ENCODE assay signal across 26 mouse cellular contexts in the genomic region with DNA sequence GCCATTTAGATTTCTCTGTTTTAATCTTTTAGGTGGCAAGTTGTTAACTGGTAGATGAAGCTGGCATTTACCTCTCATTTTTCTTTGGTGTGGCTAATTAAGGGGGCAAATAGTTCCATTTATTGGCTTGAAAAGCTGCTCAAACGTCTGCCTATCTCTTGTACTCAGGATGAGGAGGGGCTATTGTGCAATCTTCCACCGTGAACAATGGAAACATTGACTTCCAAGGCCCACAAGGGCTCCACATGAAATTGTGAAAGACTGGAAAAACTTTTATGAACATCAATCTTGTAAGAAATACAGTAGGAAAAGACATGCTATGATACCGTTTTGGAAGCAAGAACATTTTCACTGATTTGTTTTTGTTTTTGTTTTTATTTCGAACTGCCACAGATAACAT.
DNase-seq lines count a peak whose midpoint lies in the region; ATAC-seq and TF ChIP-seq lines count a peak whose summit lies in the region.
"Had no signal": no experiment of that assay in that cellular context is flagged by ENCODE, and none has a peak within 500 bp of the region (broad histone marks: within the 10 kb centered on the region; RNA-seq: fewer than 3 reads in every experiment).

No protein-coding gene starts in this region.

- H3K9me3 ChIP-seq in heart, embryonic 10.5 days: no peaks in the 10 kb centered on the region
- no peaks in the 10 kb centered on the region for H3K9me3 ChIP-seq in intestine, embryonic 15.5 days
- no peaks in the 10 kb centered on the region for H3K9me3 ChIP-seq in intestine, postnatal 0 days (ENCODE audit: control insufficient read depth)
- H3K9me3 ChIP-seq: forebrain, embryonic 13.5 days; G1E; heart, embryonic 13.5 days; limb, embryonic 13.5 days; neural tube, embryonic 12.5 days had no signal

- no peak overlapping the region for H3K4me2 ChIP-seq in intestine, embryonic 15.5 days (replicated peaks)
- no peak overlapping the region for H3K4me2 ChIP-seq in intestine, postnatal 0 days (replicated peaks; ENCODE audit: low read depth)
- H3K4me2 ChIP-seq: forebrain, embryonic 13.5 days; heart, embryonic 13.5 days; hindbrain, embryonic 14.5 days; limb, embryonic 13.5 days; liver, embryonic 11.5 days; midbrain, embryonic 11.5 days; neural tube, embryonic 12.5 days had no signal

- H3K4me3 ChIP-seq in heart, embryonic 10.5 days: no peak overlapping the region
- H3K4me3 ChIP-seq in intestine, embryonic 15.5 days (replicated peaks): no peak overlapping the region
- no peak overlapping the region for H3K4me3 ChIP-seq in intestine, postnatal 0 days (ENCODE audit: low read depth, low read length)
- H3K4me3 ChIP-seq: forebrain, embryonic 13.5 days; heart, embryonic 13.5 days; layer of hippocampus, adult 2 months; limb, embryonic 13.5 days; neural tube, embryonic 12.5 days had no signal

- 0 out of 2 replicates have a peak, but pooled peaks have one; percentile 43 for ATAC-seq in intestine, embryonic 15.5 days
- ATAC-seq in intestine, postnatal 0 days: no peak
- ATAC-seq: forebrain, embryonic 13.5 days; midbrain, embryonic 16.5 days had no signal

- TF ChIP-seq CTCF in intestine, postnatal 0 days (IDR thresholded peaks at IDR 0.05; ENCODE audit: low read depth): no peak

- H3K27ac ChIP-seq in heart, embryonic 10.5 days: no peak overlapping the region
- H3K27ac ChIP-seq in intestine, embryonic 15.5 days: no peak overlapping the region
- no peak overlapping the region for H3K27ac ChIP-seq in intestine, postnatal 0 days (ENCODE audit: low read depth, low read length)
- H3K27ac ChIP-seq: forebrain, embryonic 13.5 days; heart, embryonic 13.5 days; hindbrain, embryonic 14.5 days; layer of hippocampus, adult 2 months; limb, embryonic 13.5 days; neural tube, embryonic 12.5 days had no signal

- no peaks in the 10 kb centered on the region for H3K36me3 ChIP-seq in heart, embryonic 10.5 days
- H3K36me3 ChIP-seq in intestine, embryonic 15.5 days: no peaks in the 10 kb centered on the region
- no peaks in the 10 kb centered on the region for H3K36me3 ChIP-seq in intestine, postnatal 0 days (ENCODE audit: control insufficient read depth, insufficient read depth)
- H3K36me3 ChIP-seq: G1E; heart, embryonic 13.5 days; limb, embryonic 13.5 days; neural tube, embryonic 12.5 days had no signal

- no peak overlapping the region for H3K9ac ChIP-seq in intestine, embryonic 15.5 days
- H3K9ac ChIP-seq in intestine, postnatal 0 days (ENCODE audit: low read depth, low read length): no peak overlapping the region
- H3K9ac ChIP-seq: forebrain, embryonic 13.5 days; heart, embryonic 13.5 days; hindbrain, embryonic 14.5 days; limb, embryonic 13.5 days; neural tube, embryonic 12.5 days had no signal

- H3K4me1 ChIP-seq in heart, embryonic 10.5 days: no peaks in the 10 kb centered on the region
- H3K4me1 ChIP-seq in intestine, embryonic 15.5 days (replicated peaks): no peaks in the 10 kb centered on the region
- no peaks in the 10 kb centered on the region for H3K4me1 ChIP-seq in intestine, postnatal 0 days (replicated peaks; ENCODE audit: control insufficient read depth, insufficient read depth, low read length)
- H3K4me1 ChIP-seq: forebrain, embryonic 13.5 days; neural tube, embryonic 12.5 days had no signal

- 68% methylated on average over 4 of the region's 4 CpGs for WGBS in heart, embryonic 10.5 days
- WGBS in intestine, embryonic 15.5 days: 63% methylated on average over 4 of the region's 4 CpGs
- WGBS in intestine, postnatal 0 days: 39% methylated on average over 4 of the region's 4 CpGs

- no peaks in the 10 kb centered on the region for H3K27me3 ChIP-seq in heart, embryonic 10.5 days (ENCODE audit: insufficient read depth, poor library complexity, severe bottlenecking)
- H3K27me3 ChIP-seq in intestine, embryonic 15.5 days (replicated peaks): no peaks in the 10 kb centered on the region
- no peaks in the 10 kb centered on the region for H3K27me3 ChIP-seq in intestine, postnatal 0 days (replicated peaks; ENCODE audit: control insufficient read depth, insufficient read depth, low read length)
- H3K27me3 ChIP-seq: forebrain, embryonic 13.5 days; heart, embryonic 13.5 days; limb, embryonic 13.5 days; neural tube, embryonic 12.5 days had no signal

- DNase-seq in heart, adult 18-20 months: peak; percentile 29 to 42
- no peak for DNase-seq in heart, embryonic 10.5 days (ENCODE audit: low spot score)
- DNase-seq in 416B (ENCODE audit: low read depth): peak; percentile 1
- DNase-seq in NIH3T3 (ENCODE audit: low read depth): peak; percentile 66
- DNase-seq in layer of hippocampus, postnatal 36 days: no peak
- DNase-seq: adrenal gland, postnatal 36 days; cerebellum, adult 2 months; cerebellum, postnatal 25 days; gastrocnemius, postnatal 36 days; kidney, adult 2 months; kidney, postnatal 36 days; lung, postnatal 10 days; thymus, adult 2 months; thymus, postnatal 36 days had no signal

Comparison
In these comparisons a context has a peak if more than half of its experiments do, and no peak if none do; other contexts are left out.
1. DNase-seq: peak in heart, adult 18-20 months (2 of 2), 416B (single experiment) and NIH3T3 (single experiment); none in heart, embryonic 10.5 days (single experiment) and layer of hippocampus, postnatal 36 days (0 of 2).